25 mouse cellular contexts compared by ENCODE assay signal in genomic region chr2:117050061-117050460, GRCm38 (mm10).
DNase-seq lines count a peak whose midpoint lies in the region; ATAC-seq and TF ChIP-seq lines count a peak whose summit lies in the region.
"Had no signal": no experiment of that assay in that cellular context is flagged by ENCODE, and none has a peak within 500 bp of the region (broad histone marks: within the 10 kb centered on the region; RNA-seq: fewer than 3 reads in every experiment).

No protein-coding gene starts in this region.

- no peaks in the 10 kb centered on the region for H3K36me3 ChIP-seq in ES-Bruce4 (ENCODE audit: control insufficient read depth, insufficient read depth, low read length, poor library complexity, severe bottlenecking)
- H3K36me3 ChIP-seq in ES-E14 (ENCODE audit: control insufficient read depth, insufficient read depth, low read length, poor library complexity, severe bottlenecking), result no peaks in the 10 kb centered on the region
- no peaks in the 10 kb centered on the region for H3K36me3 ChIP-seq in midbrain, embryonic 11.5 days (ENCODE audit: control insufficient read depth, insufficient read depth, low read length)
- H3K36me3 ChIP-seq in kidney, embryonic 14.5 days (ENCODE audit: control insufficient read depth, insufficient read depth, low read length), result no peaks in the 10 kb centered on the region
- H3K36me3 ChIP-seq: embryonic facial prominence, embryonic 13.5 days; embryonic facial prominence, embryonic 15.5 days; forebrain, embryonic 10.5 days; forebrain, embryonic 12.5 days had no signal

- no peak for TF ChIP-seq POLR2A in ES-Bruce4 (IDR thresholded peaks at IDR 0.05; ENCODE audit: insufficient read depth, low read length)

- no peak for TF ChIP-seq CTCF in ES-Bruce4 (IDR thresholded peaks at IDR 0.05; ENCODE audit: low read depth, low read length)

- no peaks in the 10 kb centered on the region for H3K4me1 ChIP-seq in ES-Bruce4 (ENCODE audit: control insufficient read depth, insufficient read depth, low read length)
- H3K4me1 ChIP-seq in ES-E14 (ENCODE audit: control insufficient read depth in 2 of 2, insufficient read depth in 2 of 2, low read length in 2 of 2, poor library complexity in 1 of 2), result peaks cover 0 to 2% of the 10 kb centered on the region in 2 experiments; a peak in 2 of 4 replicates
- H3K4me1 ChIP-seq in midbrain, embryonic 11.5 days (ENCODE audit: control insufficient read depth, insufficient read depth, low read length), result no peaks in the 10 kb centered on the region
- H3K4me1 ChIP-seq in kidney, embryonic 14.5 days (ENCODE audit: control insufficient read depth, insufficient read depth, low read length), result no peaks in the 10 kb centered on the region
- H3K4me1 ChIP-seq: embryonic facial prominence, embryonic 13.5 days; embryonic facial prominence, embryonic 15.5 days; forebrain, embryonic 10.5 days; forebrain, embryonic 12.5 days had no signal

- no peak overlapping the region for H3K4me2 ChIP-seq in midbrain, embryonic 11.5 days
- no peak overlapping the region for H3K4me2 ChIP-seq in kidney, embryonic 14.5 days (replicated peaks; ENCODE audit: low read depth, low read length)
- H3K4me2 ChIP-seq: embryonic facial prominence, embryonic 13.5 days; embryonic facial prominence, embryonic 15.5 days; forebrain, embryonic 12.5 days had no signal

- in situ Hi-C loops in ES-E14 (cut with MboI; ENCODE audit: low sequenced_read_pairs in 2 of 2, unreplicated experiment in 2 of 2), result no loop called here

- 0 out of 2 replicates have a peak, but pooled peaks have one; percentile 24 for TF ChIP-seq EP300 in ES-Bruce4 (IDR thresholded peaks at IDR 0.05; ENCODE audit: insufficient read depth, low read depth, low read length)

- DNase-seq in ES-E14 (ENCODE audit: low read depth, low spot score) (no peak), ZHBTc4 (ENCODE audit: low read depth, low spot score) (peak; percentile 64)
- DNase-seq in midbrain, embryonic 11.5 days (ENCODE audit: low spot score, missing footprints), result no peak
- DNase-seq: adrenal gland, adult 2 months; adrenal gland, postnatal 10 days; adrenal gland, postnatal 25 days; B cell, adult 2 months; cerebellum, adult 11 months; cerebellum, adult 18-20 months; cerebellum, adult 8-10 months; cerebellum, adult 9-11 months; cerebellum, postnatal 14 days; cerebellum, postnatal 36 days; embryo, embryonic 11 days had no signal

- H3K9ac ChIP-seq in ES-Bruce4 (ENCODE audit: low read depth, poor library complexity, severe bottlenecking), result no peak overlapping the region
- no peak overlapping the region for H3K9ac ChIP-seq in ES-E14 (ENCODE audit: insufficient read depth, low read depth, low read length, poor library complexity, severe bottlenecking)
- H3K9ac ChIP-seq in midbrain, embryonic 11.5 days (ENCODE audit: low read length), result no peak overlapping the region
- H3K9ac ChIP-seq in kidney, embryonic 14.5 days (ENCODE audit: low read depth, low read length), result no peak overlapping the region
- H3K9ac ChIP-seq: embryonic facial prominence, embryonic 13.5 days; embryonic facial prominence, embryonic 15.5 days; forebrain, embryonic 12.5 days had no signal

- WGBS in midbrain, embryonic 11.5 days, result 84% methylated on average over 2 of the region's 2 CpGs
- 86% methylated on average over 2 of the region's 2 CpGs for WGBS in kidney, embryonic 14.5 days

- H3K9me3 ChIP-seq in ES-Bruce4 (replicated peaks; ENCODE audit: control insufficient read depth, insufficient read depth, low read length, poor library complexity, severe bottlenecking) (peaks cover 8% of the 10 kb centered on the region; the same call in 1 of the 2 replicates), ES-E14 (ENCODE audit: control insufficient read depth, insufficient read depth, low read depth, low read length) (no peaks in the 10 kb centered on the region)
- H3K9me3 ChIP-seq in midbrain, embryonic 11.5 days (ENCODE audit: control insufficient read depth, low read length), result no peaks in the 10 kb centered on the region
- H3K9me3 ChIP-seq in kidney, embryonic 14.5 days (ENCODE audit: control insufficient read depth, low read length), result no peaks in the 10 kb centered on the region
- H3K9me3 ChIP-seq: embryonic facial prominence, embryonic 13.5 days; embryonic facial prominence, embryonic 15.5 days; forebrain, embryonic 10.5 days; forebrain, embryonic 12.5 days had no signal

- H3K27me3 ChIP-seq in ES-Bruce4 (ENCODE audit: control insufficient read depth, insufficient read depth, low read length, poor library complexity, severe bottlenecking), result no peaks in the 10 kb centered on the region
- H3K27me3 ChIP-seq in midbrain, embryonic 11.5 days (ENCODE audit: control insufficient read depth, insufficient read depth, low read length), result no peaks in the 10 kb centered on the region
- no peaks in the 10 kb centered on the region for H3K27me3 ChIP-seq in kidney, embryonic 14.5 days (ENCODE audit: control insufficient read depth, insufficient read depth, low read length)
- H3K27me3 ChIP-seq: CH12.LX; embryonic facial prominence, embryonic 13.5 days; embryonic facial prominence, embryonic 15.5 days; forebrain, embryonic 12.5 days had no signal

- peak overlapping the region; percentile 41 for H3K27ac ChIP-seq in ES-Bruce4 (ENCODE audit: insufficient read depth, low read length)
- peak overlapping the region; percentile 27; the same call in 1 of the 2 replicates for H3K27ac ChIP-seq in ES-E14 (ENCODE audit: insufficient read depth, low read depth, low read length, poor library complexity, severe bottlenecking)
- no peak overlapping the region for H3K27ac ChIP-seq in midbrain, embryonic 11.5 days (ENCODE audit: low read depth, low read length)
- no peak overlapping the region for H3K27ac ChIP-seq in kidney, embryonic 14.5 days (ENCODE audit: low read depth, low read length)
- H3K27ac ChIP-seq: embryonic facial prominence, embryonic 13.5 days; embryonic facial prominence, embryonic 15.5 days; forebrain, embryonic 10.5 days; forebrain, embryonic 12.5 days had no signal

- no peak for ATAC-seq in midbrain, embryonic 11.5 days (ENCODE audit: low FRiP score)
- no peak for ATAC-seq in kidney, embryonic 14.5 days (ENCODE audit: low FRiP score, low TSS enrichment)
- ATAC-seq: CD4-positive, CD25-positive, alpha-beta regulatory T cell, adult 4 months; forebrain, embryonic 14.5 days; forebrain, embryonic 16.5 days had no signal

- H3K4me3 ChIP-seq in ES-Bruce4 (ENCODE audit: low read depth, low read length) (no peak overlapping the region), ES-E14 (ENCODE audit: insufficient read depth in 1 of 2, low read depth in 1 of 2, low read length in 2 of 2, poor library complexity in 1 of 2, severe bottlenecking in 1 of 2) (no peak overlapping the region)
- no peak overlapping the region for H3K4me3 ChIP-seq in midbrain, embryonic 11.5 days (ENCODE audit: low read depth, low read length)
- H3K4me3 ChIP-seq in kidney, embryonic 14.5 days (ENCODE audit: low read length), result no peak overlapping the region
- H3K4me3 ChIP-seq: embryonic facial prominence, embryonic 13.5 days; embryonic facial prominence, embryonic 15.5 days; erythroblast, embryonic 14.5 days; forebrain, embryonic 10.5 days; forebrain, embryonic 12.5 days had no signal

TF ChIP-seq in ES-E14, 5 proteins besides CTCF, POLR2A, EP300 and RAD21:
- TF ChIP-seq ZNF384 (IDR thresholded peaks at IDR 0.05; ENCODE audit: low read depth, low read length) (no peak), HCFC1 (IDR thresholded peaks at IDR 0.05; ENCODE audit: borderline replicate concordance, insufficient read depth, low read length) (no peak), ZC3H11A (IDR thresholded peaks at IDR 0.05; ENCODE audit: borderline replicate concordance, low read depth, low read length) (no peak), MAFK (IDR thresholded peaks at IDR 0.05; ENCODE audit: insufficient read depth, low read depth, low read length) (no peak), CHD2 (IDR thresholded peaks at IDR 0.05; ENCODE audit: low read depth, low read length) (no peak)

Comparison
In these comparisons a context has a peak if more than half of its experiments do, and no peak if none do; other contexts are left out.
1. H3K27ac ChIP-seq: peak in ES-Bruce4 (single experiment) and ES-E14 (single experiment); none in midbrain, embryonic 11.5 days (single experiment) and kidney, embryonic 14.5 days (single experiment).